Comparison of ENCODE assay signal across 7 mouse cellular contexts in the genomic region with DNA sequence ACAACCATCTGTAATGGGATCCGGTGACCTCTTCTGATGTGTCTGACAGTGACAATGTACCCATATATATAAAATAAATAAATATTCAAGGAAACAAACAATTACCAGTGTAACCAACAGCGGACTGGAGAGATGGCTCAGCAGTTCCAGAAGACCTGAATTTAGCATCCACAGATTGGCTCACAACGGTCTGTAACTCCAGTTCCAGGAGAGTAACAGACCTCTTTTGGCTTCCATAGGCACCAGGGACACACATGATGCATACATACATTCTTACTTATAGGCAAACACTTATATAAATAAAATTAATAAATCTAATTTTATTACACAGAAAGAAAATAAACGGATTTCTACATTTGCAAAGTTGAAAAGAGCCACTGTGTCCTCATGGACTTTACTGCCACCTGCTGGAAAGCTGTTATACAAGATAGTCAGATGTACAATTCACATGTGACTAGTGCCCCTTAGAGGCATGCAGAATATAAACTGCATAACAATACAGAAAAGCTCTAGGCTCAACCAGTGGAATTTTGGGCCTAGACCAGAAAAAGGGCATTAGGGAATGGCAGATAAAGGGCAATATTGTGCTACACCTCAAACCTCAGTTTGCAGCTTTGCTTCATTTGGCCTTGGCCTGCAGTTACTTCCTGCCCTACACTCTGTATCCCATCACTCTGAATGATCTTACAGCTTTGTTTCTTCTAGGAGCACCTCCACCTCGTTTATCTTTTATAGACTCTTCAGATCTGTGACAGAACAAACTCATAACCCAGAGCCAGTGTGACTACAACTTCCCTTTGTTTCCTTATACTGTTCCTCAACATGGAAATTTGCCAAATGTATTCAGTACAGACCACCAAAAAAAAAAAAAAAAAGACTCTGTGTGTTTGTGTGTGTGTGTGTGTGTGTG. TPM values are rescaled to one million over a fixed set of nuclear protein-coding genes. Genes with fewer than 3 reads are reported as not detected.
DNase-seq lines count a peak whose midpoint lies in the region; ATAC-seq lines count a peak whose summit lies in the region.

No protein-coding gene starts in this region.

- no peak overlapping the region for H3K9ac ChIP-seq in liver, embryonic 16.5 days (ENCODE audit: low read depth, low read length)
- no peak overlapping the region for H3K9ac ChIP-seq in liver, embryonic 11.5 days (ENCODE audit: low read depth, low read length)
- no peak overlapping the region for H3K9ac ChIP-seq in hindbrain, embryonic 12.5 days
- no peak overlapping the region for H3K9ac ChIP-seq in lung, embryonic 16.5 days (ENCODE audit: low read length)

- DNase-seq in liver, embryonic 11.5 days (ENCODE audit: low spot score), result no peak
- peak; percentile 71 for DNase-seq in MN1 (ENCODE audit: low spot score)
- peak; percentile 80 to 88 for DNase-seq in cerebellum, postnatal 10 days
- peak; percentile 71 for DNase-seq in thymus, postnatal 14 days

- ATAC-seq in liver, embryonic 16.5 days (ENCODE audit: low read depth), result peak; percentile 41; the same call in 1 of the 2 replicates
- no peak for ATAC-seq in liver, embryonic 11.5 days (replicated peaks; ENCODE audit: low FRiP score)
- ATAC-seq in hindbrain, embryonic 12.5 days (ENCODE audit: low FRiP score), result peak; percentile 55; the same call in 1 of the 2 replicates
- ATAC-seq in lung, embryonic 16.5 days (ENCODE audit: low read depth), result peak; percentile 77; the same call in 1 of the 2 replicates

- 67% methylated on average over 5 of the region's 5 CpGs for WGBS in liver, embryonic 16.5 days (ENCODE audit: insufficient replicate concordance)
- WGBS in liver, embryonic 11.5 days, result 79% methylated on average over 5 of the region's 5 CpGs
- 80% methylated on average over 5 of the region's 5 CpGs for WGBS in hindbrain, embryonic 12.5 days
- 63% methylated on average over 5 of the region's 5 CpGs for whole genome bisulfite sequencing in lung, embryonic 16.5 days

- no peaks in the 10 kb centered on the region; the same call in 1 of the 2 replicates for H3K4me1 ChIP-seq in liver, embryonic 16.5 days (ENCODE audit: control insufficient read depth, low read depth, low read length)
- 0 out of 2 replicates have a peak, but pooled peaks cover under 1% of the 10 kb centered on the region for H3K4me1 ChIP-seq in liver, embryonic 11.5 days (replicated peaks; ENCODE audit: control insufficient read depth, insufficient read depth, low read length)
- H3K4me1 ChIP-seq in hindbrain, embryonic 12.5 days, result peaks cover 2% of the 10 kb centered on the region; the same call in 1 of the 2 replicates
- H3K4me1 ChIP-seq in lung, embryonic 16.5 days (replicated peaks; ENCODE audit: control insufficient read depth, insufficient read depth, low read length), result peaks cover 6% of the 10 kb centered on the region; the same call in 1 of the 2 replicates

- no peaks in the 10 kb centered on the region for H3K9me3 ChIP-seq in liver, embryonic 16.5 days (replicated peaks; ENCODE audit: control insufficient read depth, low read length)
- H3K9me3 ChIP-seq in liver, embryonic 11.5 days (ENCODE audit: control insufficient read depth, low read length), result no peaks in the 10 kb centered on the region
- H3K9me3 ChIP-seq in hindbrain, embryonic 12.5 days (replicated peaks), result no peaks in the 10 kb centered on the region
- H3K9me3 ChIP-seq in lung, embryonic 16.5 days (ENCODE audit: control insufficient read depth, low read length), result no peaks in the 10 kb centered on the region

- H3K27ac ChIP-seq in liver, embryonic 16.5 days (ENCODE audit: low read length), result no peak overlapping the region
- no peak overlapping the region for H3K27ac ChIP-seq in liver, embryonic 11.5 days (ENCODE audit: low read depth, low read length)
- no peak overlapping the region; the same call in 1 of the 2 replicates for H3K27ac ChIP-seq in hindbrain, embryonic 12.5 days
- peak overlapping the region; percentile 46; the same call in 1 of the 2 replicates for H3K27ac ChIP-seq in lung, embryonic 16.5 days (ENCODE audit: low read length)

- H3K4me2 ChIP-seq in liver, embryonic 16.5 days (ENCODE audit: low read depth, low read length), result no peak overlapping the region
- H3K4me2 ChIP-seq in liver, embryonic 11.5 days, result no peak overlapping the region
- no peak overlapping the region for H3K4me2 ChIP-seq in hindbrain, embryonic 12.5 days (replicated peaks)
- H3K4me2 ChIP-seq in lung, embryonic 16.5 days (ENCODE audit: low read depth, low read length), result no peak overlapping the region

- no peak overlapping the region for H3K4me3 ChIP-seq in liver, embryonic 16.5 days (ENCODE audit: low read depth, low read length)
- no peak overlapping the region for H3K4me3 ChIP-seq in liver, embryonic 11.5 days (ENCODE audit: low read depth, low read length)
- no peak overlapping the region for H3K4me3 ChIP-seq in hindbrain, embryonic 12.5 days
- no peak overlapping the region for H3K4me3 ChIP-seq in lung, embryonic 16.5 days (ENCODE audit: low read length)

- peaks cover 16% of the 10 kb centered on the region for H3K36me3 ChIP-seq in liver, embryonic 16.5 days (ENCODE audit: control insufficient read depth, insufficient read depth)
- peaks cover 21% of the 10 kb centered on the region for H3K36me3 ChIP-seq in liver, embryonic 11.5 days (ENCODE audit: control insufficient read depth, insufficient read depth, low read length)
- peaks cover 36% of the 10 kb centered on the region for H3K36me3 ChIP-seq in hindbrain, embryonic 12.5 days
- peaks cover 16% of the 10 kb centered on the region for H3K36me3 ChIP-seq in lung, embryonic 16.5 days (ENCODE audit: control insufficient read depth, insufficient read depth, low read length)

- no peaks in the 10 kb centered on the region for H3K27me3 ChIP-seq in liver, embryonic 16.5 days (ENCODE audit: control insufficient read depth, insufficient read depth, low read depth, low read length)
- no peaks in the 10 kb centered on the region for H3K27me3 ChIP-seq in liver, embryonic 11.5 days (replicated peaks; ENCODE audit: control insufficient read depth, insufficient read depth, low read length)
- no peaks in the 10 kb centered on the region for H3K27me3 ChIP-seq in hindbrain, embryonic 12.5 days
- H3K27me3 ChIP-seq in lung, embryonic 16.5 days (ENCODE audit: control insufficient read depth, insufficient read depth, low read depth, low read length), result no peaks in the 10 kb centered on the region

RNA-seq across cellular contexts. Expression of a gene that starts 18.9 kb away (rescaled TPM):
- 0.55 and 0.61 TPM in 2 replicates for polyA plus RNA-seq in liver, embryonic 16.5 days (2015; fragmentation: Nextera tagmentation; extraction: Ambion mirVana)
- polyA plus RNA-seq in liver, embryonic 11.5 days (2014; fragmentation: Nextera tagmentation; extraction: Ambion mirVana), result 3.5 and 4.8 TPM in 2 replicates
- polyA plus RNA-seq in hindbrain, embryonic 12.5 days (2016; fragmentation: Nextera tagmentation; extraction: Ambion mirVana), result 18.0 and 20.1 TPM in 2 replicates
- 5.0 TPM in 2 replicates for polyA plus RNA-seq in lung, embryonic 16.5 days (2015; fragmentation: Nextera tagmentation; extraction: Ambion mirVana)

RNA-seq across cellular contexts. Expression of a gene that starts 46.8 kb away (rescaled TPM):
- 59.7 and 63.8 TPM in 2 replicates for polyA plus RNA-seq in liver, embryonic 16.5 days (2015; fragmentation: Nextera tagmentation; extraction: Ambion mirVana)
- polyA plus RNA-seq in liver, embryonic 11.5 days (2014; fragmentation: Nextera tagmentation; extraction: Ambion mirVana), result 77.3 and 78.3 TPM in 2 replicates
- 380 and 385 TPM in 2 replicates for polyA plus RNA-seq in hindbrain, embryonic 12.5 days (2016; fragmentation: Nextera tagmentation; extraction: Ambion mirVana)
- 123 and 126 TPM in 2 replicates for polyA plus RNA-seq in lung, embryonic 16.5 days (2015; fragmentation: Nextera tagmentation; extraction: Ambion mirVana)

RNA-seq across cellular contexts. Expression of a gene that starts 53.5 kb away (rescaled TPM):
- polyA plus RNA-seq in liver, embryonic 16.5 days (2015; fragmentation: Nextera tagmentation; extraction: Ambion mirVana), result 2.7 and 2.8 TPM in 2 replicates
- 16.2 and 16.7 TPM in 2 replicates for polyA plus RNA-seq in liver, embryonic 11.5 days (2014; fragmentation: Nextera tagmentation; extraction: Ambion mirVana)
- polyA plus RNA-seq in hindbrain, embryonic 12.5 days (2016; fragmentation: Nextera tagmentation; extraction: Ambion mirVana), result 37.8 and 44.1 TPM in 2 replicates
- polyA plus RNA-seq in lung, embryonic 16.5 days (2015; fragmentation: Nextera tagmentation; extraction: Ambion mirVana), result 24.8 and 25.7 TPM in 2 replicates

RNA-seq across cellular contexts. Expression of a gene that starts 57.5 kb away (rescaled TPM):
- 5.5 and 5.6 TPM in 2 replicates for polyA plus RNA-seq in liver, embryonic 16.5 days (2015; fragmentation: Nextera tagmentation; extraction: Ambion mirVana)
- polyA plus RNA-seq in liver, embryonic 11.5 days (2014; fragmentation: Nextera tagmentation; extraction: Ambion mirVana), result 10.7 and 11.2 TPM in 2 replicates
- polyA plus RNA-seq in hindbrain, embryonic 12.5 days (2016; fragmentation: Nextera tagmentation; extraction: Ambion mirVana), result 9.4 and 10.5 TPM in 2 replicates
- 17.2 and 21.2 TPM in 2 replicates for polyA plus RNA-seq in lung, embryonic 16.5 days (2015; fragmentation: Nextera tagmentation; extraction: Ambion mirVana)
